Mouse (Mus musculus) heart, embryonic 10.5 days (tissue): ENCODE results near the gene Kctd15. TPM values are rescaled to one million over a fixed set of nuclear protein-coding genes. Genes with fewer than 3 reads are reported as not detected.

Experiments used
- DNase-seq: peaks from one replicate; pipeline ENCODE4 v3.0.0-alpha.2; 2017; ENCODE audit warnings: low spot score
- H3K27ac ChIP-seq: fragments of 300-500 bp; sonication (generic); 2 replicates; pipeline ENCODE4 v1.5.1; 2016; ENCODE audit warnings: mild to moderate bottlenecking
- H3K27me3 ChIP-seq: fragments of 300-500 bp; sonication (generic); 2 replicates; pipeline ENCODE4 v1.6.1; 2016; ENCODE audit warnings: mild to moderate bottlenecking; ENCODE audit not compliant: poor library complexity, insufficient read depth, severe bottlenecking
- H3K36me3 ChIP-seq: fragments of 300-500 bp; sonication (generic); 2 replicates; pipeline ENCODE4 v1.6.1; 2016; ENCODE audit warnings: mild to moderate bottlenecking, moderate library complexity
- H3K4me1 ChIP-seq: fragments of 300-500 bp; sonication (generic); 2 replicates; pipeline ENCODE4 v1.6.1; 2016; ENCODE audit warnings: mild to moderate bottlenecking
- H3K4me3 ChIP-seq: fragments of 300-500 bp; sonication (generic); 2 replicates; pipeline ENCODE4 v1.5.1; 2016; ENCODE audit warnings: mild to moderate bottlenecking, moderate library complexity
- H3K9me3 ChIP-seq: fragments of 300-500 bp; sonication (generic); 2 replicates; pipeline ENCODE4 v1.6.1; 2016; ENCODE audit warnings: mild to moderate bottlenecking, moderate library complexity
- WGBS: fragments of 180-500 bp; shearing (Covaris S2); methylation state at CpG from one replicate; pipeline ENCODE4 v1.1.7; 2016; 5-methylcytosine and 5-hydroxymethylcytosine counted together
- polyA plus RNA-seq: library from polyadenylated mRNA; unstranded; fragments of >200 nt; fragmentation: Nextera tagmentation; extraction: Ambion mirVana; gene quantifications from 2 replicates; pipeline ENCODE4 v1.2.1, GENCODE M21; 2016

Kctd15 gene
- 15.3 and 25.5 TPM in 2 replicates for polyA plus RNA-seq

DNA sequence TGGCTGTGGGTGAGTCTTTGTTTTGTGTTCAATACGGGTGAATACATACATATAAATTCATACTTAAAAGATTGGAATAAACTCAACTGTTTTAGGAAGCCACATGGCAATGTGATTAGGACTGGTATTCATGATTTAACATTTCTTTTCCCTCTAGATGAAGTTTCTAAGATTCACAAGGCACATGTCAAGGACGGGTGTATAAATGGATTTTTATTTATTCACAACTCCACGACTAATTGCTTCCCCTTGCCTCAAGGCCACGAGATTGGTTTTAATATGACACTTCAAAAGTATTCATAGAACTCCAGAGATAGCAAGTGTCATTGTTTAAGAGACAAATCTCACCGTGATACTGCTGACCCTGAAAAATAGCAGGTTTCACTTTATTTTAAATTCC lies at the start of gene Kctd15:
TSS of gene Kctd15 (minus strand) at position 101 of the 400 bp plus-strand sequence.
- 77% methylated on average over 5 of the region's 5 CpGs for WGBS

DNA sequence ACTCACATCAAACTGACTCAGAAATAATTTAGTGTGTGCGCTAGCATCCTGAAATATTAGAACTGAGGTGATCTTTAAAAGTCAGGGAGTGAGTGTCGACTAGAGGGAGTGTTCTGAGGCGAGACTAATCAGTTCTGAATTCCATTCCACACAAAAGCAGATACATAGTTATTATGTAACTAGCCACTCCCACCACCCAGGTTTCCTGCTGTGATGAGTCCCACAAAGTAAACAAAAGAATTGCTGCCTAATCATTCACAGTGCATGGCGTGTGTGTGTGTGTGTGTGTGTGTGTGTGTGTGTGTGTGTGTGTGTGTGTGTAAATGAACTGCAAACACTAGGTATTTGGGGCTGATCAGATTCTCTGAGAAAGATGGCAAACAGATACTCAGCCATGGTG lies 47.9 kb upstream of the Kctd15 start:
- no peak overlapping the region for H3K27ac ChIP-seq
- DNase-seq, result no peak
- H3K27me3 ChIP-seq, result no peaks in the 10 kb centered on the region
- H3K9me3 ChIP-seq, result no peaks in the 10 kb centered on the region
- 60% methylated on average over 4 of the region's 4 CpGs for WGBS
- no peaks in the 10 kb centered on the region for H3K4me1 ChIP-seq
- no peaks in the 10 kb centered on the region for H3K36me3 ChIP-seq
- no peak overlapping the region for H3K4me3 ChIP-seq

More for the DNA sequence above, at the start of gene Kctd15:
- no peaks in the 10 kb centered on the region for H3K36me3 ChIP-seq
- H3K27me3 ChIP-seq, result no peaks in the 10 kb centered on the region
- peaks cover 4% of the 10 kb centered on the region; the same call in 1 of the 2 replicates for H3K4me1 ChIP-seq
- no peak for DNase-seq
- peak within 1 kb of the TSS; percentile 90 for H3K4me3 ChIP-seq
- H3K9me3 ChIP-seq, result no peaks in the 10 kb centered on the region
- H3K27ac ChIP-seq, result peak within 1 kb of the TSS; percentile 97

DNA sequence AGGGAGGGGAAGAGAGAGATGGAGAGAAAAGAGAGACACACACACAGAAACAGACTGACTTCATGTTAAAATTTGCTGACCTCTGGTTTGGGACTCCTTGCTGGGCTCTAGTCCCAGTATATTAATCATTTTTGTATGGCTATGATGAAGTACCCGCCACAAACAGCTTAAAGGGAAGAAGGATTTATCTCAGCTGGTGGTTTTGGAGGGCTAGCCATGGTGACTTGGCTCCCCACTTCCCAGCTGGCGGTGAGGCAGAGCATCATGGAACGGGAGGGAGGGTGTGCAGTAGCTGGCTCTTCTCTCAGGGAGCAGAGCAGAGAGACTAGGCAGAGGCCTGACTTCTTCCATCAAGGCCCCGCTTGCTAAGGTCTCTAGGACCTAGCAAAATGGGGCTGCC lies 46.9 kb upstream of the Kctd15 start:
- Histone ChIP-seq H3K9me3 (no peaks in the 10 kb centered on the region), H3K27me3 (no peaks in the 10 kb centered on the region), H3K4me1 (no peaks in the 10 kb centered on the region), H3K36me3 (no peaks in the 10 kb centered on the region), H3K27ac (no peak overlapping the region), H3K4me3 (no peak overlapping the region)
- DNase-seq, result no peak
- WGBS, result 46% methylated on average over 4 of the region's 4 CpGs

DNA sequence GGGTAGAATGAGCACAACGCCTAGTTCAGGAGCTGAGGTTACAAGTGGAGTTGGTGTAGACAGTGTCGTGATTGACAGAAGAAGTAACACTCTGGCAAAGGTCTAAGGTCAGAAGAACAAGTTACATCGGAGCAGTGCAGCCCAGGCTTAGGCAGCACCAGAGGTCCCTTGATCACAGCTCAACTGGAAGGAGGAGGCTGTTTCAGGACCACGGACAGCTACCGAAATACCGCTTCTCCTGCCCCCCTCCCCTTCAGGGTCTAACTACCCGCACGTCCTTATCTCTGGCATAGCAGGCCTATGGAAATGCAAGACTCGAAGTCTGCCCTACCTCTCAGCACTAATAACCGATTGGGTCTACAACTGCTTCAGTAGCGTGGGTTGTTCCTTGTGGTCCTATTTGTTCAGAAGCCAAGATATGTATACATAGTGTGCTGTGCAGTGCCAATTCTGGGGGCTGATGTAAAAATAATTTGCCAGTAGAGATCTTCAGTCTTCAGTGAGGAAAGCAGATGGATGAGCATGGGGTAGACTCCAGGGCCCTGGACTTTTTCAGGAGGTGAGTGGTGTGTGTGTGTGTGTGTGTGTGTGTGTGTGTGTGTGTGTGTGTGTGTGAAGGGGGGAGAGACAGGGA lies 46.3 kb upstream of the Kctd15 start:
- DNase-seq, result peak; percentile 80
- 10% methylated on average over 11 of the region's 11 CpGs for WGBS
- no peaks in the 10 kb centered on the region for H3K27me3 ChIP-seq
- H3K27ac ChIP-seq, result no peak overlapping the region
- H3K4me1 ChIP-seq, result no peaks in the 10 kb centered on the region
- no peaks in the 10 kb centered on the region for H3K9me3 ChIP-seq
- H3K4me3 ChIP-seq, result no peak overlapping the region
- no peaks in the 10 kb centered on the region for H3K36me3 ChIP-seq

DNA sequence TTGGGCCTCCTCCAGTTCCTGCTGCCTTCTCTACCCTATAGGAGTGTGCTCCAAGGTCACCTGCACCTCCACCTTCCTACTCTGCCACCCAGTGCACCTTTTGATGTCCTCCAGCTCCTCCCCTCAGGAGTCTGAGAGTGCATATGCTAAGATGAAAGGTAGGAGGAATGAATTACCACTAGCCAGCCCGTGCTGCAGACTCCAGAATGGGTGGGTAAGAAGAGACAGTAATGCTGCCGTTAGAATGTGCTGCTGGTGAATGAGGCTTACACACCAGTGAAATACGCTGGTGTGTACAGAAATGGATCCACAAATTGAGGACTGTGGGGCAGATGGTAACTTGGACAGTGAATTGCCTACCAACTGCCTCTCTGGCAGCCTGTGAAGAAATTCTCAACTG lies 43.4 kb upstream of the Kctd15 start:
- Histone ChIP-seq H3K4me3 (no peak overlapping the region), H3K4me1 (no peaks in the 10 kb centered on the region), H3K27ac (no peak overlapping the region), H3K36me3 (no peaks in the 10 kb centered on the region), H3K27me3 (no peaks in the 10 kb centered on the region), H3K9me3 (no peaks in the 10 kb centered on the region)
- DNase-seq, result no peak
- WGBS, result 73% methylated on average over 3 of the region's 3 CpGs

DNA sequence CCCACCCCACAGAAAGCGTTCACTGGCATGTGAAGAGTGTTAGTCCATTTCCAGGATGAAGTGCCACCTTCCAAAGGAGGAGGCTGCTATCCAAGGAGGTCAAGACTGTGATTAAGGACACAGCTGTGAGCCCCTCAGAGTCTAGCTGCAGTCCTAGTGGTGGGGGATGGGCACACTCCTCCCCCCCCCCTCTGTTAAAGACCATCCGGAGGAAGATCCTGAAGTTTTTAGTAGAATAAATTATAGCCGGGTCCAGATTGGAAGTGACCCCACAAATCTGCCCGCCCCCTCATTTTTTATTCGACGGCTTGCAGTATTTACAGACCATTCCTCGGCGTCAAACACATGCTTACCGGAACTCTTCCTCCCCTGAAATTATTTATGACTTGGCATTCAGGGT lies 41.7 kb upstream of the Kctd15 start:
- 85% methylated on average over 9 of the region's 9 CpGs for whole genome bisulfite sequencing
- no peak overlapping the region for H3K4me3 ChIP-seq

GRCm38 (mm10) chr7:34696086-34696485 lies 39.6 kb upstream of the Kctd15 start:
- H3K4me1 ChIP-seq, result peaks cover 7% of the 10 kb centered on the region
- no peaks in the 10 kb centered on the region for H3K27me3 ChIP-seq
- no peaks in the 10 kb centered on the region for H3K36me3 ChIP-seq
- no peak overlapping the region for H3K27ac ChIP-seq
- H3K9me3 ChIP-seq, result no peaks in the 10 kb centered on the region
- WGBS, result 67% methylated on average over 9 of the region's 9 CpGs
- no peak overlapping the region for H3K4me3 ChIP-seq
- DNase-seq, result no peak

More for the DNA sequence above, 41.7 kb upstream of the Kctd15 start:
- Histone ChIP-seq H3K27me3 (no peaks in the 10 kb centered on the region), H3K36me3 (no peaks in the 10 kb centered on the region), H3K27ac (no peak overlapping the region), H3K4me1 (no peaks in the 10 kb centered on the region), H3K9me3 (no peaks in the 10 kb centered on the region)
- no peak for DNase-seq

DNA sequence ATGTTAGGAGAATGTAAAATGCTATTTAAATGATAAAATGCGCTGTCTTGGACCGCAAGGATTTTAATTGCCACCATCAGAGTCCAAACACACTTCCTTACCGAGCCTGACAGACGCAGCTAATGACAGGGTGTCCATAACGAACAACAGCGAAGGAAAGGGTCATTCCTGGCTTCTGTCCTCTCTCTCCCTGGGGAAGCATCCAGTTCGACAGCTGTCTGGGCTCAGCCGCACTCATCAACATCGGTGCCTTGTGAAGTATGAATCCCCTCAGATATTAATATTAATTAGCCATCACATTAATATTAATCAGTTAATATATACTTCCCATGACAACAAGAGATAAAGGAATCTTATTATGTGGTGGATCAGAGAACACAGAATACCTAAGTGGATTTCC lies 38.4 kb upstream of the Kctd15 start:
- Histone ChIP-seq H3K27me3 (no peaks in the 10 kb centered on the region), H3K36me3 (no peaks in the 10 kb centered on the region), H3K27ac (no peak overlapping the region), H3K9me3 (no peaks in the 10 kb centered on the region), H3K4me1 (peaks cover 18% of the 10 kb centered on the region), H3K4me3 (no peak overlapping the region)
- DNase-seq, result no peak
- WGBS, result 47% methylated on average over 9 of the region's 9 CpGs

- Histone ChIP-seq H3K27me3 (no peaks in the 10 kb centered on the region), H3K4me3 (no peak overlapping the region), H3K36me3 (no peaks in the 10 kb centered on the region), H3K4me1 (peaks cover 25% of the 10 kb centered on the region), H3K9me3 (no peaks in the 10 kb centered on the region), H3K27ac (no peak overlapping the region)
- 93% methylated on average over 13 of the region's 13 CpGs for WGBS
- DNase-seq, result no peak
These were observed 37.4 kb upstream of the Kctd15 start for GRCm38 (mm10) chr7:34693916-34694315.

DNA sequence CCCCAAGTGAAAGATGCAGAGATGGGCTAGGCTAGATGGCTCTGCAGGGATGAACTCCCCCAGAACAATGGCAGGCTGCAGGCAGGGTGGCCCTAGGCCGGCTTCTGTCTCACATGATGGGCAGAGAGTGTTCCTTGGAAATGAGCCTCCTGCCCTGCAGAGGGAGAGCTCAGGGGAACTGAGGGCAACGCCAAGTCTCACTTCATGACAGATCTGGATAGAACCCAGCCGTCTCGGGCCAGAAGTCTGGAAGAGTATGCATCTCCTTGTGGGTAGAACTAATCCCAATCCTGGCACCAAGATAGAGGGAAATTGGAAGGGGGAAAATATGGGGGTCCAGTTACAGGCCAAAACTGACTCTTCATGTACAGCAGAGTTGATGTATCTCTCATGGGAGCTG lies 36.5 kb upstream of the Kctd15 start:
- WGBS, result 79% methylated on average over 4 of the region's 4 CpGs
- Histone ChIP-seq H3K27me3 (no peaks in the 10 kb centered on the region), H3K9me3 (no peaks in the 10 kb centered on the region), H3K36me3 (no peaks in the 10 kb centered on the region), H3K4me3 (no peak overlapping the region), H3K4me1 (peaks cover 30% of the 10 kb centered on the region), H3K27ac (no peak overlapping the region)
- no peak for DNase-seq

GRCm38 (mm10) chr7:34690111-34690510 lies 33.6 kb upstream of the Kctd15 start:
- Histone ChIP-seq H3K4me3 (no peak overlapping the region), H3K9me3 (no peaks in the 10 kb centered on the region), H3K27me3 (peaks cover 11% of the 10 kb centered on the region; the same call in 1 of the 2 replicates), H3K4me1 (peaks cover 30% of the 10 kb centered on the region), H3K36me3 (no peaks in the 10 kb centered on the region), H3K27ac (no peak overlapping the region)
- WGBS, result 32% methylated on average over 13 of the region's 13 CpGs
- no peak for DNase-seq

DNA sequence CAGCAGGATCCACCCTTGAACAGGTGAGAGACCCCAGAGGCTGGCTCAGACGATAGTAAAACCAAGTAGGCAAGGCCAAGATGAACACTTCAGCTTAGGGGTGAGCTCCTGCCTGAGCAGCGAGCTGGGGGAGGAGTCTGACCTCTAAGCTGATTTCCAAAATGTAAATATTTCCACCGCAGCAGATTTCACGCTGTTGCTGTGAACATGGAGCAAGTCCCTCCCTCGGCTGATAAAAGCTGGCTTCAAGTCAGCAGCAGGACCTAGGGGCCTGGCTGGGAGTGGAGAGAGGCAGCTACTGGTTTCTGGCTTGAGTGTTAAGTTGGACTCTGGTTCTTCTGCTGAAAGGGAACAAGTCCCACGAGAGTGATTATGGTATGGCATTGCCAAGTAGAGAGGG lies 32.5 kb upstream of the Kctd15 start:
- 20% methylated on average over 6 of the region's 6 CpGs for WGBS

GRCm38 (mm10) chr7:34685801-34686200 lies 29.3 kb upstream of the Kctd15 start:
- no peaks in the 10 kb centered on the region for H3K9me3 ChIP-seq
- 41% methylated on average over 7 of the region's 7 CpGs for WGBS
- H3K4me1 ChIP-seq, result peaks cover 23% of the 10 kb centered on the region
- no peak for DNase-seq
- no peak overlapping the region for H3K4me3 ChIP-seq
- peaks cover 20% of the 10 kb centered on the region; the same call in 1 of the 2 replicates for H3K27me3 ChIP-seq
- H3K27ac ChIP-seq, result no peak overlapping the region
- H3K36me3 ChIP-seq, result no peaks in the 10 kb centered on the region

More for the DNA sequence above, 32.5 kb upstream of the Kctd15 start:
- DNase-seq, result no peak
- H3K27me3 ChIP-seq, result peaks cover 11% of the 10 kb centered on the region; the same call in 1 of the 2 replicates
- H3K36me3 ChIP-seq, result no peaks in the 10 kb centered on the region
- no peaks in the 10 kb centered on the region for H3K9me3 ChIP-seq
- no peak overlapping the region for H3K4me3 ChIP-seq
- H3K27ac ChIP-seq, result no peak overlapping the region
- H3K4me1 ChIP-seq, result peaks cover 30% of the 10 kb centered on the region

- Histone ChIP-seq H3K27me3 (peaks cover 20% of the 10 kb centered on the region; the same call in 1 of the 2 replicates), H3K9me3 (no peaks in the 10 kb centered on the region), H3K36me3 (no peaks in the 10 kb centered on the region), H3K27ac (no peak overlapping the region), H3K4me3 (no peak overlapping the region), H3K4me1 (peaks cover 20% of the 10 kb centered on the region)
- WGBS, result 62% methylated on average over 4 of the region's 4 CpGs
- no peak for DNase-seq
These were observed 28.6 kb upstream of the Kctd15 start for GRCm38 (mm10) chr7:34685176-34685575.
